Mouse (Mus musculus) spleen, postnatal 14 days (tissue): ENCODE measurements around the gene Acsm4.
"Not testable (repeated sequence)": the region's sequence is repeated elsewhere in the genome, so short reads cannot be mapped to it uniquely, and the experiment has no call there.

Experiments
- DNase-seq, 2 experiments: peaks; one replicate each; pipeline ENCODE4 v3.0.0; 2021 to 2022; ENCODE audit warnings: low spot score in 2 of 2

Gene Acsm4

DNA sequence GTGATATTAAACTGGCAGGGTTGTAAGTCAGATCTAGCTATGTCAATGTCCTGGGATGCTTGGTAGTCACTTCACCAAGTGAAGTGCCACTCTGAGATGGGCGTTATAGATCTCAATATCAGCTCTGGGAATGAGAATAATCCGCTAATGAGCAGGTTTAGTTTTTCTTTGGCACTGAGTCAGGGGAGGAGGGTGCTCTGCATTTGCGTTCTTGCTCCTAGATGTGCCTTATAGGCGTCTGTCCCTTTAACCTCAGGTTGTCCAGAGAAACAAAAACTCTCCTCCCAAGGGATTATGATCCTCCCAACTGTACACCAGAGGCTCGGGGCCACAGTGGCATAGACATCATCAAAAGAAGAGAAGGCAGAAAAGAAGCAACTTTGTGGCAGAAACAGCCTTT lies at the start of gene Acsm4:
Gene Acsm4 (plus strand): TSS at position 301 of the 400 bp plus-strand sequence.
- no peak for DNase-seq

DNA sequence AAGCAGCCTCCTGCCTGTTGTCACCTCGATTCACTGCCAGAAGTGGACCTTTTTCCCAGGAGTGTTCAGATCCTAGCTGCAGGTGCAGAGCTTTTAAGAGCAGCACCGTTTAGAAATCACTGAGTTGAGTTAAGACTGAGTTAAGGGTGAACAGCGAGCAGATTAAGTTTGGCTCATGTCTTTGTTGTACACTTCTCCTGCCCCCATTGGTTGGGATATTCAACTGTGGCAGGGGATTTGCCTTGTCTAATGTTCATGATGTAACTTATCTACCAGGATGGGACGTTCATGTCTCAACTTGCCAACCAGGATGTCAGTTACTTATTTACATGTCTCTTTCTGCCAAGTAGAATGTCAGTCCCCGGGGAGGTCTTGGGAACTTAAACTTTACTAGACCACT lies 47.5 kb upstream of the Acsm4 start:
- no peak for DNase-seq

DNA sequence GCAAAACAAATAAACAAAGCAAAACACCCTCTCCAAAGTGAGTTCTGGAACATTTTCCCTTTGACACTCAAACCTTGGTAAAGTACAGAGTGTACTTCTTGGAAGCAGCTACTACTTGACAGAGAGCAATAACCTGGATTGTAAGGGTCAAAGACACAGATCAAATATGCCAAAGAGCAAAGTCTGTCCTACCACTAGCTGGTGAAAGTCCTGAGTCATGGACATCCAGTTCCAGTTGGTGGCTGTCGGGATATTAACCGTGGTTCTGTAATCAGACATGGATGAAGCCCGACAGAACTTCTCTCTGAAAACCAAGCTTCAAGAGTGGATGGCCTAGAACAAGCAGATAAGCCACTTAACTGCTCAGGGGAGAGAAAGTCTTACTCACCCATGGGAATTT lies 21.9 kb upstream of the Acsm4 start:
- DNase-seq, result no peak

DNA sequence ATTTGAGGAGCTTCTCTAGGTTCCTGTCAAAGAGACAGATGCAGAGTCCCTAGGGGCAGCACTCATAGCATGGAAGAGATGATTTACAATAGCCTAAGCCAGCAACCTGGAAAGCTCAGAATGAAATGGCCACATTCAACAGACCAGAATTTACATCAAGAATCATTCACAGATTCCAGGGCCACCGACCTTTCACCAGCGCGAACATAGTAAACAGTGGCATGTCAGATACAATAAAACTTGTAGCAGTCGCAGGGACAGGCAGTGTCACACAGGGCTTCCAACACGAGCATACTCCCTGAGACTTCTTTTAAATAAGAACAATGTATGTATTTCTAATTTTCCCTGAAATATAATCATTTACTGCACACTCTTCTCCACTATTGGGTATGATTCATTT lies 19.4 kb upstream of the Acsm4 start:
- no peak for DNase-seq

DNA sequence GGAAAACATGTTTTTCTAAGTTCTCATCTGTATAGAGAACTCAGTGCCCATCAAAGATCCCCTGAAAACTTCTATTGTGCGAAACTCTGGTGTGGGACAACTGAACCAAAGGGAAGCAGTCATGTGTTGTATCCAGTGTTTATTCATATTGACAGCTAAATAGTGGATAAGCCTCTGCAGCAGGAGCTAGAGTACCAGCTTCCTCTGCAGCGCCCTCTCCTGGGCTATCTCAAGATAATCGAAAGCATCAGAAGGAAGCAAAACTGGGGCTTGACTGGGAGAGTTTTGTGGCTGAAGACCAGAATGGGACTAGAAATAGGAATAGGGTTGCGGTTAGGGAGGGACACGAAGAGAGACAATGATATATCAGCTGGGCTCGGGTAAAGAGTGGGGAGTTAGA lies 18.9 kb upstream of the Acsm4 start:
- DNase-seq, result no peak

DNA sequence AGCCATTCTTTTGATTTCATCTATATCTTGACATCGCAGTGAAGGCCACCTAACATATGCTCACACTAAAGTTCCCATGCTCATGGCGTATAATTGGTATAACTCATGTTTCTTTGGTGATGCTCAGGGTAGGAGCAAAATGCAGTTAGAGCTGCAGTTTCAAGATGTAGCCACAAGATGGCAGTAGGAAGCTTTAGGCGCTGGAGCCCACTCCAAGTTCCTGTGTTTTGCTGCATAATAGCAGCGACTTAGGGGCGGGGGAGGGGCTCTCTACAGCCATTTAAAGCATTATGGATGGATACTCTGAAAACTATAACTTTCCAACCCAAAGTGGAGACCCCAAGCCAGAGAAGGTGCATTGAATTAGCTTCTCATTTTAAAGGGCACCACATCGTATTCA lies 16.4 kb upstream of the Acsm4 start:
- DNase-seq, result no peak

DNA sequence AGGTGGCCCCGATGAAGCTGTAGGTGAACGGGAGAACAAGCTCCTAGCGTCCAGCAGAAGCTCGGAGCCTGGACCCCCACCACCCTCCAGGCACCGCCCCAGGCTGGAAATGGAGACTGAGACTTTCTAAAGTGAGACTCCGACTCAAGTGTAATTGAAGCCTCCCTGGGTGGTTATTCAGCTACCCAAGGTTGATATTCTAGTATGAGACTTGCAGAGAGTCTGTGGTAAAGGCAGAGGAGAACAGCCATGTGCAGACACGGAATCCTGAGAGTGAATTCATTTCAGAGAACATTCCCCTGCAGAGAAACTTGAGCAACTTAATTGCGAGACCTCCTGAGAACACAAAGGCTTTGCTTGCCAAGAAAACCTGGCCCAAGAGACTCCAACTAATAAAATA lies 9.7 kb upstream of the Acsm4 start:
- DNase-seq, result no peak

DNA sequence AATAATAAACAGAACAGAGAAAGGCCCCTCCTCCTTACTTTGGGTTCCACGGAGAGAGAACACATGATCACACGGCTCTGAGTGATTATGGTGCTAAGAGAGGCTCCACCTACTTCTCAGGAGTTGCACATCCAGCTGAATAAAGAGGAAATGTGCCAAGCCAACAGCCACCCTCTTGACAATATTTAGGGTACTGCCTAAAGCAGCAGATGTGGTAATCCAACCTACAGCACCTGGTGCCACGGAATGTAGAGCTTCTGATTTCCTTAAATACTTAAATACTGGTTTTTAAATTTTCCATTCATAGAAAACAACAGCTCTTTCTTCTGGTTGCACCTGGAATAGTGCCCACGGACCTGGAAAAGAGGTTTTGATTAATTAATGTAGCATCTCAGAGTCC lies 7.1 kb upstream of the Acsm4 start:
- DNase-seq, result no peak

DNA sequence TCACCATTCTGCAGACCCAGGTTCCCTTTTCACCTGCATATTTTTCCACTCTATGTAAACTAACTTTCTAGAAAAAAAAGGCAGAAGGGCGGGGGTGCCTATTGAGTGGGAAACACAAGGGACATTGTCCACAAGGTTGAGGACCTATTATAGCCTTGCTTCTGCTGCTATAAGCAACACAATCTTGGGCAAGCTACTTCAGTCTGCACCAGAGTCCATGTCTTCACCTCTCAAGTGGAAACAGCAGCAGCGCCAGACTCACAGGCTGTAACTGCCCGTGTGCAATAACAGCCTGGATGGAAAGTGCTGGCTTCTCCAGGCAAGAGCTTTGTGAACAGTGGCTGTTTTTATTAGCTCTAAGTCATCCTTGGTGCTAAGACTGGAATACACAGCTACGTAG lies 2.5 kb downstream of the Acsm4 start:
- DNase-seq, result no peak

DNA sequence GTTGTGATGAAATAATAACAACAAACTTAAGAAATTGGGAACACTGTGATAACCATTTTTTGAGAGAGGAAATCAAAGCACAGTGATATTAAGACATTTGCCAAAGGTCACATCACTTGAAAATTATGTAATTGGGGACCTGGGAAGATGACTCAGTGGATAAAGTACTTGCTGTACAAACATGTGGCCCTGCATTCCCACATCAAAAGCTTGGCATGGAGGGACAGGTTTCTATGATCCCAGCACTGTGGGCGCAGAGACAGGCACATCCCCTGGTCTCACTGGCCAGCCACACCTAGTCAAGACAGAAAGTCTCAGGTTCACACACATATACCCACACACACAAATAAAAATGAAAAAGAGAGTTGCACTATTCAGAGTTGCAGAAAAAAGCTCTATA lies 5.1 kb downstream of the Acsm4 start:
- DNase-seq, result no peak

DNA sequence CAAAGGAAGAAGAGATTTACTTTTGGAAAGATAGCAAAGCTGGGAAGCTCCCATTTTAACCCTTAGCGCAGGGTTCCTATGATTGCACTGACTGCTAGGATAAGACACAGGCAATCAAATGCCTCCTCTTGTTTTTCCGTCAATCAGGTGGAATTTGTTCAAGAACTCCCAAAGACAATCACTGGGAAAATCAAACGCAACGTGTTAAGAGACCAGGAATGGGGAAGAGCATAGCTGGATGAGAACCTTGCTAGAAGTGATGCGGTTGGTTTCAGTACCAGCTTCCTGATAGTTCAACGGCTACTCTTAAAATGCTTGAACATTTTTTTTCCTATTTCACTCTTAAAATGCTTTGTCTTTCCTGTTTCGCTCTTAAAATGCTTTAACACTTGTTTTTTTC lies 24.3 kb downstream of the Acsm4 start:
- no peak for DNase-seq

DNA sequence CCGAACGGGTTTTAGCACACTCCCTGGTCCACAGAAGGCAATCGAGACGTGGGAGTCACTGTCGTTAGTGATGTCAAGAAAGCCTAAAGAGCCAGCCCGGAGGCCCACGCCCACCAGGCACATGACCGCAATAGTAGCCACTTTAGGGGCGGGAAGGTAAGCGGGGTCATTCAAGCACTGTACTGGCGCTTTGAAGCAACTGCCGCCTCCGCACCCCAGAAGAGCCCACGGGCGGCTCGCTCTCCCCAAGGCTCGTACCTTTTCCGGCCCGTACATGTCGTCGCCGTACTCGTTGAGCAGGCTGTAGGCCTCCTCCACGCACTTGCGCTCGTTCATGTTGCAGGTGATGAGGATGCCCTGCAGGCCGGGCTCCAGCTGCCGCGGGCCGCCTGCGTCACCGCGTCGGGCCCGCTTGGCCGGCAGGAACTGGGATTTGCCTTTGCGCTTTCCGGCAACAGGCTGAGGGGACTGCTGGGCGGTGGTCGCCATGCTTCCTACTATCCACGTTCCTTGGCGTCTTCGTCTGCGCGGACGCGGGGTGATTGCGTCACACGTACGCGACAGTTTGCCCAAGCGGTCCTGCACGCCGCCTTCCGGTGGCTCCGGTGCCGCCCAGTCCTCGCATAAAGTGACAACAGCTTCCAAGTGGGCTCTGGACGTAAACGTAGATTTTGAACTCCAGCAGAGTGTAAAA lies 30.6 kb downstream of the Acsm4 start, which contains the start of gene Thumpd1:
Gene Thumpd1 (minus strand): TSS at position 546 of the 694 bp plus-strand sequence.
- DNase-seq, result peak; percentile 78 to 91

DNA sequence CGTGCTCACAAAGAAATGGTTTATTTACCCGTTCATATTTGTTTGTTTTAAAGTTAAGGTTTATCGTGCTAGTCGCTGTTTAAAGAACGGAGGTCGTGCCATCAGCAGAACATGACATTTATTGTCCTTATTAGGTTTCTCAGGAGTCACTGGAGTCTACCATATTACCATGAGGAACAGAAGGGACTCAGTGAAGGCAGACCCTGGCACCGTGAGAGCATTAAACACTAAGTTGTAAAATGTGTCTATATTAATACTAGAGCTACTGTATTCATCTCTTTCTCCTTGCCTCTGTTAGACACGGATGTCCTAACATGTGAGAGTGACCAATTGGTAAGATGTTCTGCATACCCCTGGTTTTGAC lies 31.1 kb downstream of the Acsm4 start:
- no peak for DNase-seq

DNA sequence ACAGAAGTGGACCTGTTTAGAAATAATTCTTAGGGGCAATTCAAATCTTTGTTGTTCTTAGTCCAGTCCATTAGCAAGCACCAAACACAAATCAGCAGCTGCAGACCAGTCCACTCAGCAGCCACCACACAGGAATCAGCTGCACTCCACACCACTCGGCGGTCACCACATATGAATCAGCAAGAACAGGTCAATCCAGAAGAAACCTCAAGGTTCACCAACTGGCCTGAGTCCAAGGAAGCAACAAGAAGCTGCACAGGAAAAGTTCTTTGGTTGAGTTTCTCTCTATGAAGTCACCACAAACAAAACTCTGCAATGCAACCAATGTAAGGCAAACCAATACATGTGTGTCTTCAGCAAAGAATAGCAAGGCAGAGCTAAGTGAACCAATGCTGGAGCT lies 37.8 kb downstream of the Acsm4 start:
- DNase-seq, result no peak

DNA sequence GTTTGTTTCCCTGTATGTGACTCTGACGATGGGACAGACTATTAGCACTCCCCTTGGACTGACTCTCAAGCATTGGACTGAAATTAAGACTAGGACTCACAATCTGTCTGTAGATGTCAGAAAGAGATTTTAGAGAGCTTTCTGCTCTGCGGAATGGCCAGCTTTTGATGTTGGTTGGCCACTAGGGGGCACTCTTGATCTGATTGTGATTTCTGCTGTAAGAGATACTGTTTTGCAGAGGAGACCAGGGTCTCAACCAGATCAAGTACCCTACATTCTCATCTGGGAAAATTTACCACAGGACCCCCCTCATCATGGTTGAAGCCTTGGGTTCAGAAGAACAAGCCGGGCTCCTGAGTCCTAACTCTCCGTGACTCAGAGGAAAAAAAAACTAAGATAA lies 41.4 kb downstream of the Acsm4 start:
- DNase-seq, result not testable (repeated sequence)

DNA sequence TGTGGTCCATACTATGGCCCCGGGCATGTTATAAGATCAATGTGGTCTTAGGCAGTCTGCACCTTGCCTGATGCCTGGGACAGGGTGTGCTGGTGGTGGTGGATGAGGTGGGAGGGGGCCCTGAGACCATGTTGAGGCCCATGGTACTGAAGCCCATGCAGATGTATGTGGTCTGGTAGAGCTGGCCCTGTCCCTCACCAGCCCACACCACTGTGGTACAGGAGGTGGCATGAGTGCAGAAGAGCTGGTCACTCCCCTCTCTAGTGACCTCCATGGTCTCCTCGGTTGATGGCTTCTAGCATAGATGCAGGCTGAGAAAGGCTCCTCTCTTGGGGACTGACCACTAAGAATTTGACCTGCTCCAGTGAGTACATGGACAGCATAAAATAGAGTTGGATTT lies 49.1 kb downstream of the Acsm4 start:
- DNase-seq, result no peak

DNA sequence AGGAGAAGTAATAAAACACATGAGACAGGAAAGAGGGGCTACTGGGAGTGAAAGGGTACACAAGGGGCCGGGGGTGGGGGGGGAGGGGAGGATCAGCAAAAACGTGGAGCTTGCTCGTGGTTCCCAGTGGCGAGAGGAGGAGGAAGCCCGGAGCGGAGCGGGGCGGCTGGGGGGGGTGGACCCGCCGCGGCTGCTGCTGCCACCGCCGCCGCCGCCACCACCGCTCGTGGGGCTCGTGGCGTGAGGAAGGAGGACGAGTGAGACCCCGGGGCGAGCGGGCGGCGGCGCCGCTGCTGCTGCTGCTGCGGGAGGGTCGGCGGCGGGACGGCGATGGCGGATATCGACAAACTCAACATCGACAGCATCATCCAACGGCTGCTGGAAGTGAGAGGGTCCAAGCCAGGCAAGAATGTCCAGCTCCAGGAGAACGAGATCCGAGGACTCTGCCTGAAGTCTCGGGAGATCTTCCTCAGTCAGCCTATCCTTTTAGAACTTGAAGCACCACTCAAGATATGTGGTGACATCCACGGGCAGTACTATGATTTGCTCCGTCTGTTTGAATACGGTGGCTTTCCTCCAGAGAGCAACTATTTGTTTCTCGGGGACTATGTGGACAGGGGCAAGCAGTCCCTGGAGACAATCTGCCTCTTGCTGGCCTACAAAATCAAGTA lies 50.1 kb downstream of the Acsm4 start:
- not testable (repeated sequence) for DNase-seq

DNA sequence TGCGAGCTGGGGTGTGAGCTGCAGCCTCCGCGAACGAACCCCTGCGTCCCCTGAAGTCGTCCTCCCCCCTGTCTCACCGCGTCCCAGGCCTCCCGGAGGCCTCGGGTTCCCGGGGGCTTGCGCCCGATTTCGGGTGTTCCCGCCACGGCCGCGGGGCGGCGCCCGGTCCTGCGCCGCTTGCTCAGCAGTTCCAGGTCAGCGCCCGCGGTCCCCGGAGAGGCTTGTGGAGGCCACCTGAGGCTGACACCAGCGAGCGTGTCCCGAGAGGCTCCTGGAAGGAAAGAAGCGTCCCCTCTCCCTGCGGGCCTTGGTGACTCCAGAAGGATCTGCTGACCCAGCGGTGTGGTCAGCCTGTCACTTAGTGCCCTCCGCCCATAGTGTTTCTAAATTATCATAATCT lies 54.5 kb downstream of the Acsm4 start:
- DNase-seq, result peak in 1 of 2 experiments; percentile 1

DNA sequence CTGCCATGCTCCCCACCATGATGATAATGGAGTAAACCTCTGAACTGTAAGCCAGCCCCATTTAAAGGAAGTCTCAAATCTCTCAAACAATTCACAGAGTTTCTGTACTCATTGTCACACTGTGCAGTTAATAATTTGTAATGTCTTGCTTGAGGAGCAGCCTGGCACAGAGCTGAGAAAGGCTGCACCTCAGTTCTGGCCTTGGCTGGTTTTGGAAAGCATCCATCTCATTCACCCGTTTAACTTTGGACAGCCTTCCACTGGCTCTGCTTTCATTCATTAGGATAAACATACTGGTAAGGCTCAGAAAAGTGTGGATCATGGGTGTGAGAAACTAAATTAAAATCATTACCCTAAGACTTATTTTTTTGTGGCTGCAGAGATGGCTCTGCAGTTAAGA lies 56.0 kb downstream of the Acsm4 start:
- no peak for DNase-seq

DNA sequence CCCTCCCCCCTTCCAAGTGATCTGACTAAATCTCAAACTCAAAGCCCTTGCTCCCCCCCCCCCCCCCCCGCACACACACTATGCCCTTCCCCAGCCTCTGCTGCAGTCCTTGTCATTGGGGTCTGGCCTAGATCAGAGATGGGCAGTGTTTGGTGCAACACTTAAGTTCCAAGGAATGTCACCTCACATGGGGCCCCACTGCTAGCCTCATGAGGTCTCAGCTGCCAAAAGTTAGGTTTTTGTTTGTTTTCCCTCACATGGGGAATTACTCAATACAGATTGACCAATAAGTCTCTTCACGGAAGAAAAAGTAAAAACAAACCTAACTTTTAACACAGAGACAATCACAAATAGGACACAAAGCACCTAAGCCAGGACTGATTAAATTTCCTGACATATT lies 58.9 kb downstream of the Acsm4 start:
- no peak for DNase-seq

DNA sequence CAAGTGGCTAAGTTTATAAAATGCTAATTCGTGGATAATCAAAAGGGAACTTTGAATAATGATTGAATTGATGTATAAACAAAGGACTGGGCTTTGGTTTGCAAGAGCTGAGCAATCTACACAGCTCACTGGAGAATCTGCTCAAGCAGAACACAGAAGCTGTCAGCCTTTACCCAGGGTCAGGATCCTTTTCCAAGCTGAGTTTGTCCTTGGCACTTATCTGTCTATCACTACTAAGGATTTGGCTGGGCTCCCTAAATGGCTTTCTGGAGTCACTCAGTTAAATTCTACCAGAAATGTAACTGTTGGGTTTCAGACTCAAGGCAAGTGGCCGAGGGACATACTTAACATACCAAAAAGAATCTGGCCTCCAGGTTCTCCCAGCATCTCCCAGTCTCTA lies 60.1 kb downstream of the Acsm4 start:
- DNase-seq, result no peak

DNA sequence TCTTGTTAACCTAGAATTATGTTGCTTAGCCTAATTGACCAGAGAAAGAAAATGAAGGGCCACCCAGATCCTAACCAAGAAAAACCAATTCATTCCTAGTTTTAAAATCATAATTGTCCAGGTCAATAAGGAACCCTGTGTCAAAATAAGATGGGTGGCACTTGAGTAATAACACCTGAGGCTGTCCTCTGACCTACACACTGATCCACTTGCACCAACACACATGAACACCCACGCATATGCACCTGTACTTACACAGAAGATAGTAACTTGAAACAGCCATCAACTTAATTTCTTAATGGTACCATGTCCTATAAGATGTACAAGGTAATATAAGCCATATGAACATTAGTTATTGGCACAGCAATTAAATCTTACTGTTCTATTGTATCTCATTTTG lies 63.9 kb downstream of the Acsm4 start:
- no peak for DNase-seq

DNA sequence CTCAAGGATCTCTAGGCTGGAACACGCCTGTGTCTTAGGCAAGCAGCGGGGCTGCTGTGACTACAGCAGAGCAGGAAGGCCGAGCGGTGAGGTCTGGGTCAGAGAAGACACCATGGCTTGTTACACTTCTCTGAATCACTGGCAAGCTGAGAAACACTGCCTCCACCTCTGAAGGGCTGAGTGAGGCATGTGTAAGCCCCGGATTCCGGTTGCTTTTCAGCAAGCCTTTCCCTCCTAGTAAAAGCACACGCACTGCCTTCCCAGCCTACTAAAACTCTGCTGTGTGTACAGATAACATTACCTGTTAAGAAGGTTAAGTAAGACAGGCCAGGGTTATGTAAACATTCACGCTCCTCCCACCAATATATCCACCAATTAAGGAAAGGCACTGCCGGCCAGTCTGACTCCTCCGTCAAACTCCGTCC lies 70.7 kb downstream of the Acsm4 start, which contains the start of gene Acsm3:
Gene Acsm3 (plus strand): TSS at position 397 of the 425 bp plus-strand sequence.
- no peak for DNase-seq
